Mouse (Mus musculus) layer of hippocampus, postnatal 14 days (tissue): ENCODE measurements at regions not wholly inside any gene's neighbourhood (a gene's known extent, or its start where the extent isn't known, plus 50 kb on each side); places are given as distances from the start of the nearest gene placed in this dataset.

ENCODE experiments used
- DNase-seq, 2 experiments: peaks; one replicate each; pipeline ENCODE4 v3.0.0; 2021 to 2022; ENCODE audit warnings: low spot score in 2 of 2, mixed read lengths in 1 of 2

DNA sequence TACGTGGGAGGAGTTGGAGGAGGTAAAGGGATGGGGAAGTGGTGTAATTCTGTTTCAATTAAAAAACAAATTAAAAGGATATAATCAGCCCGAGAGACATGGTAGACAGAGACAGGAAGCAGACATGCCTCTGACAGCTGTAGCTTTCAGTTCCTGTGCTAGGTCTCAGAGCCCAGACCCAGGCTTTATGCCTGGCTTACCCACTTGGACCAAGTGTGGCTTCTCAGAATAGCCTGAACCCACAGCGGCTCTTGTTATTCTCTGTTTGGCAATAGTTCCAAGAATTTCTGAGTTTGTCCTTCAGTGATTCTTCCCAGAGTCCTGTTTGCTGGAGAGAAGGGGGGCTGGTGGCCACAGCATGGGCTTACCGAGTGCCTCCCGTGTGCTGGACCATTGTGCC, 182.4 kb downstream of the Pten start:
- DNase-seq, result no peak

GRCm38 (mm10) chr19:32940806-32941205, 183.5 kb downstream of the Pten start:
- DNase-seq, result no peak

DNA sequence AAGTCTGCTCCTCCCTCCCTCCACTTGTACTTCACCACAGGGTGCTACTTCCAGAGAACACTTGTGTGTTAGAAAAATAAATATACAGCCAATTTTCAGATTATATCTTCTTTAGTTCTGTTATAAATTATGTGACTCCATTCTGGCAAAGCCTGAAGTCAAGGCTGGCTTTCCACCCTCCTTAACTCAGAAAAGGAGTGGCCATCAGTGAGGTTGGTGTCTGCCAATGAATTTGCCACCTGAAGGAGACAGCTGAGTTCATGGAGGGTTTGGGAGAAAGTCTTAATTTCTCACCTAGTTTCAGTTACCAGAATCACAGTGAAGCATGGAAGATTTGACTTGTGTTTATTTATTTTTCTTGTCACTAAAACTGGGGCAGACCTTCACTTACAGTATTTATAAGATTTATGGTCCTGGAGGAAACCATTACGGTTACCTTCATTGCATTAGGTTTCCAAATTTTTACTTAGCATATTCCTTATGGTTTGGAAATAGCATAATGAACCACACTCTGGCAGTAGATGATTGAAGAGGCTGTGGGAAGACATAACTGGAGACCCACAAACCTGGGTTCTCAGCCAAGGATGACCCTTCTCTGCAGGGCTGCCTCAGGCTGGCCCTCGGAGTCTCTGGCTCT, 186.4 kb downstream of the Pten start:
- no peak for DNase-seq

GRCm38 (mm10) chr19:32947081-32947855, 190.0 kb downstream of the Pten start:
- no peak for DNase-seq

DNA sequence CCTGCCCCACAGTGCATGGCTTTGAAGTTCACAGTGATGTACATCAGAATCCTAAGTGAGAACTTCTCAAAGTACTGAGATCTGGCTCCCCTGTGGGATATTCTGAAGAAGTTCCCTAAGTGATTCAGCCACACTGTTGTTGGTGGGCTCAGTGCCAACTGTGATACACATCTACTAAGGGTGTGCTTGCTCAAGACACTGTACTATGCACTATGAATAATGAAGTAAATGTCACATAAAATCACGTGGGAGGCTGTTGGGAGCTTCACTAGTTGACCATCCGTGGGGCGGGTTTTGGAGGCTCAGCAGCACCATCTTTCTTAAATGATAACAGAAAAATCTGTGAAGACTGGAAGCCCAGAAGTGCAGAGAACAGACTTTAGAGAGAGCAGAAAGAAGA, 193.0 kb downstream of the Pten start:
- no peak for DNase-seq

GRCm38 (mm10) chr19:32950794-32951193, 193.5 kb downstream of the Pten start:
- DNase-seq, result no peak

DNA sequence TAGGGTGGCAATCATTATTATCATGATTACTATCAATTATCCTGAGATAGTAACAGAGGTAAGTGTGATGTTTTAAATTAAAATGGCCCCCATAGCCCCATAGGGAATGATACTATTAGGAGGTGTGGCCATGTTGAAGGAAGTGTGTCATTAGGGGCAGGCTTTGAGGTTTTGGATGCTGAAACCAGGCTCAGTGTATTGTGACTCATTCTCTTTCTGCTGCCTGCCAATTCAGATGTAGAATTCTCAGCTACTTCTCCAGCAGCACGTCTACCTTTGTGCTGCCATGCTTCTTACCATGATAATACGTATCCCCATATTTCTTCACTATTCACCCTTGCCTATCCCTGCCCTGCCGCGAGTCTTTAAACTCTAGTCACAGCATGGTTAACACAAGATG, 195.1 kb downstream of the Pten start:
- DNase-seq, result no peak

GRCm38 (mm10) chr19:32952928-32953687, 195.8 kb downstream of the Pten start:
- DNase-seq, result no peak

DNA sequence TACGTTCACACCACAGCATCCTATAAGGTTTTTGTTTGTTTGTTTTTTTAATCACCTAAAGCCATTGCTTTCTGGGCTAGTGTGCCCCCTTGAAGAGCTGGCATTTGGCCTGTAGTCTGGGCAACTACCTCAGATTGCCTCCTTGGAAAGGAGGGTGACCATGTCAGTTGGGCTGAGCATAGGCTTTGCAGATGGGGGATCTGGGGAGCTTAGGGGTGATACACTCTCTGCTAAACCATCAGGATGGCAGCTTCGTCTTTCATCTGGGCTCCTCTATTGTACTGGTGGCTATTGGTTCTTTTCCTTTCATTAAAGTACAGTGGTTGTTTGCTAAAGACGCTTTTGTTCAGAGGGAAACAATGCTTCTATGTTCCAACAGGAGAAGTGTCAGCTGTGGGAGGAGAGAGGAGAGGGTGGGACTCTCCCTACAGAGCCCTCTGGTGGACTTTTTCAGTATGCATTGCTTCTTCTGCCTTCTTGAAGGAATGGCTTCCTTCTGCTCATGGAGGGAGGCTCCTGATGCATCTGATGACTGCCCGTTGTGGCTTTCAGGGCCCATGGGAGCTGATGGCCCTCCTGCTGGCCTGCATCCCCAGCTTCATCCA, 196.8 kb downstream of the Pten start:
- peak in 1 of 2 experiments; percentile 44 for DNase-seq

- DNase-seq, result no peak
These were observed 197.6 kb downstream of the Pten start for GRCm38 (mm10) chr19:32954942-32955341.

DNA sequence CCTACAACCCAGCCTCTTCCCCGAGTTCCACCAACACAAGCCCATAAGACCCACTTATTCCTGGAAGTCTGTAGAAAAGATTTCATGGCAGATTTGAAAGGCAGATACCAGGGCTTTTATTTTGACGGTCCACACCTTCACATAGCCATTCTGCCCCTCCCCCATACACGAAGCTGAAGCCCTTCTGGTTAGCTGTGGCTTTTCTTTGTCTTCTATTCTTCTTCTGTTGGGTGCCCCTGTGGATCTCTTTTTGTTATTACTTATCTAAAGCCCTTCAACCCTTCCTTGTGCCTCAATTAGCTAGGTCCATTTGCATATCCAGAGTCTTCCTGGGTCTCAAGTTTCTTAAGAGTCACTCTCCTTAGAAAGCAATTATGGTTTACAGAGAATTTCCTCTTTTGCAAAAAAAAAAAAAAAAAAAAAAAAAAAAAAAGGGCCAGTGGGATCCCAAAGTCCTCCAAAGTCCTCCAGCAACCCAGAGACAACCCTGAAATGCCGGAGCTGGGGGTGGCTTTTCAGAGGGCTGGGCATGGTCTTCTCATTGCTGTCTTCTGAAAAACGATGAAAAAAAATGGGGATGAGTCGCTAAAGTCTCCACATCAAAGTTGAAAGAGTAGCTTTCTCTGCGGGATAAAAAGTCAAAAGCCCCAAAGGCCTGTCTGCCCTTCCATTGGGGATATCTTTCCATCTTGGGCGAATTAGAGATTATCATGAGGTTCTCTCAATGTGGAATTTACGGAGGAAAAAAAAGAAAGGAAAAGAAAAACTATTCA, 199.0 kb downstream of the Pten start:
- no peak for DNase-seq

DNA sequence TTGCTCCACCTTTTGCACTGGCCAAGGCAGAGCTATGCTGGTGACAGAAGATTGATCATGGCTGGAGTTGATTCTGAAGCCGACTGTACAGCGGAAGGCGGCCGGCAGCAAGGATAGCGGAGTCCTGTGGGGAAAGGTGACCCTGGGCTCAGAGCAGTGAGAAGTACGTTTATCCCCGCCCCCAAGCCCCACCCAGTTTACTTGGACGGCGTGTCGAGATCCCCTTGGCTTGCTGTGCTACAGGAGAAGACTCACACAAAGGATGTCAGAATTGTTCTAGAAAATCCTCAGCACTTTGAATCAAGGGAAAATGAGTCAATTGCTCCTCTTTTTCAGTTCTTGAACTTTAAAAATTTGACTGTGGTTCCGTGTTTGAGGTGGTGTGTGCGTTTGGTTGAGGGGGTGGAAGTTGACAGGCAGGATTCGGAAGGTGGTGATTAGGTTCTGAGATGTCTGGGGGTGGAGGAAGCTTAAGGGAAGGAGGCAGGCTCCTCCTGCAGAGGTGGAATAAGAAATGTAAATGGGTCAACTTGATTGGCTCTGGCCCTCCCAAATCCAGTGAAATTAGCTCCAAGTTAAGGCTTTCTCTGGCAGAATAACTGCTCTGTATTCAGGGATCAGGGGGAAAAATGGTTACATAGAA, 199.7 kb downstream of the Pten start:
- no peak for DNase-seq

- no peak for DNase-seq
These were observed 201.0 kb downstream of the Pten start for GRCm38 (mm10) chr19:32958276-32958675.

DNA sequence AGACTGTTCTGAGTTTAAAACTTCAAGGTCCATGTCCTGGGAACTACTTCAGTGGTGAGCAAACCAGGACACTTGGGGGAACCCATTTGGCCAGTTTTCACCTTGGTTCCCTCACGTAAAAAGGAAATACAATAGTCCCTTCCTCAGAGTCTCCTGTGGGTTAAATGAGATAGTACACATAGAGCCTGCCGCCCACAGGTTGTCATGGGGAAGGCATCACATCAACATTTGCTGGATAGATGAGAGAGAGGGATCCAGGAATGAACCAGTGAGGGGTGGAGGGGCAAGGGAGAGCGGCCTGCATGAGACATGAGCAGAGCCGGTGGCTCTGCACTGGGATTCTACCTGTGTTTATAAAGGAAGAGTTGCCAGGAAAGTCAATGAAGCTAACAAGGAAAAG, 201.5 kb downstream of the Pten start:
- DNase-seq, result no peak

GRCm38 (mm10) chr19:32959844-32960195, 202.5 kb downstream of the Pten start:
- no peak for DNase-seq

DNA sequence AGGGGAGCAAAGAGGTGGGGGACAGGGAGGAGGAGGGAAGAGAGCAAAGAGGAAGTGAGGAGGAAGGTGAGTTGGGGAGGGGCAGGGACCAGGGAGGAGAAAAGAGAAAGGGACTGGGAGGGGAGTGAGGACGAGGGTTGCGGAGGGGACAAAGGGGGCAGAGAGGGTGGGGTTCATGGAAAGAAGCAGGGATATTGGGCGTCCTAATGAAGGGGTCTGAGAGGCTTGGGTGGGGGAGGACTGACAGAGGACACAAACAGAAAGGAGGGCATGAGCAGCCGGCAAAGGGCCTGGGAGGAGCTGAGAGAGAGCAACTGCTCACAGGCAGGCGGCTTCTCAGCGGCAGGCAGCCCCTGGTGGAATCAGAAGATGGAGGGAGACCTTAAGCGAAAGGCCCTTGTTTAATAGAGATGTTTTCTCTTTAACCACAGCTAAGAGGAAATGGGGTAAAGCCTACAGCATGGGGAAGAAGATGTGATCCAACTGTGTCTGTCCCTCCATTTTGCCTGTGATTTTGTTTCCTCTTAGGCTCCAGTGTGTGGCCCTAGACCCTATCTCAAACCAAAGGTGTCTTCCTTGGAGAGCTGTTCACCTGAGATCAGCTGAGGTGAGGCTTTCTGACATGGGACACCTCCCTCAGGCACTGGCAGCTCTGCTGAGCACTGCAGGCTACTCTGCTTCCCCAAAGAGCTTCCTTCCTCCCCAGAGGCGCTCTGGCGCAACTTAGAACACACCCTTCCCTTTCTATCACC, 203.1 kb downstream of the Pten start:
- no peak for DNase-seq

GRCm38 (mm10) chr19:32961525-32961924, 204.2 kb downstream of the Pten start:
- DNase-seq, result no peak

DNA sequence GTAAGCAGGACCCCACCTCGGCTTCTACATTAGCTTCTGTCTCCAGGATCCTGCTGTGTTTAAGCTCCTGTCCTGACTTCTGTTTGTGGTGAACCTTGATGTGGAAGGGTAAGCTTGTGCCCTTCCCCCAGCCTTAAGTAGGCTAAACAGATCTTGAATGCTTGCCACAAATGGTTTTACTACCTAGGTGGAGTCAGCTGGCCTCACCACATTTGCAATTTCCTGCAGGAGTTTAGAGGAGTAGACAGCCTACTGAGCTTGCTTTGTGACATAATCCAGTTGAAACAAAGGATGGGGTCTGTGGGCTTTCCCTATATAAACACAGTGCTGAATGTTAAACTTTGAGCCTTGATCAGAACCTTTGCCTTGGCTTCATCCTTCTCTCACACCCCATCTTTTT, 206.7 kb downstream of the Pten start:
- DNase-seq, result no peak

DNA sequence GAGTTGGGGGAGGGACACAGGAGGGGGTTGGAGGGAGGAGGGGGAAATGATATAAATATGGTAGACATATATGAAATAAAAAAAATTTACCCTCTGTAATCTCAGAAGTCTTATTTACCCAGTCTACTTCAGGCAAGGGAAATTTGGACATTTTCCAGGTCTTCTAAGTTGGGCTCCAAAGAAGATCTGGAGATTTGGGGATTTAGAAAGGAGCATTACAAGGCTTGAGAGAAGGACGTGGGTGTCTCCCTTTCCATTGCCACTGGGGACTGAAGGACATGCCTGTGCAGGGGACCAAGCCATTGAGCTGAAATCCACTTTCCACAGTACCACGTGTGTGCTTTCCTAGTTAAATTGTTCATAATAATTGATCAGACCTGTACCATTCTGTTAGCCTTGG, 208.2 kb downstream of the Pten start:
- no peak for DNase-seq

- no peak for DNase-seq
These were observed 212.0 kb downstream of the Pten start for GRCm38 (mm10) chr19:32969213-32969776.
